Mouse (Mus musculus): ENCODE measurements around the gene Gm11634.
A peak's percentile ranks its signal among the peaks of the same experiment; 100 is the strongest.

Gm11634 gene

DNA sequence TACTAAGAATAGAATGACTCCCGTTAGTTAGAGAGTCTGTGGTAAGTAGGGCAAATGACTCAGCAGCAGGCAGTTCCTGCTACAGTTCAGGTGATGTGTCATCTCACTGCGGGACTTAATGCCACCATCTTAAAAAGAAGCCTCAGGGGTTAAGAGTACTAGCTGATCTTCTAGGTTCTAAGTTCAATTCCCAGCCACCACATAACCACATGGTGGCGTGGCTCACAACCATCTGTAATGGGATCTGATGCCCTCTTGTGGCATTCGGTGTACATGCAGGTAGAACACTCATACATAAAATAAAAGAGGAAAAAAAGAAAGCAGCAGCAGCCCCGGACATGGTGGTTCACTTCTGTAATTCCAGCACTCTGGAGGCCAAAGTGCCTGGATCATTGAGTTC is 36.7 kb downstream of the Gm11634 start:
- no peak for DNase-seq (ENCODE audit: low spot score)

DNA sequence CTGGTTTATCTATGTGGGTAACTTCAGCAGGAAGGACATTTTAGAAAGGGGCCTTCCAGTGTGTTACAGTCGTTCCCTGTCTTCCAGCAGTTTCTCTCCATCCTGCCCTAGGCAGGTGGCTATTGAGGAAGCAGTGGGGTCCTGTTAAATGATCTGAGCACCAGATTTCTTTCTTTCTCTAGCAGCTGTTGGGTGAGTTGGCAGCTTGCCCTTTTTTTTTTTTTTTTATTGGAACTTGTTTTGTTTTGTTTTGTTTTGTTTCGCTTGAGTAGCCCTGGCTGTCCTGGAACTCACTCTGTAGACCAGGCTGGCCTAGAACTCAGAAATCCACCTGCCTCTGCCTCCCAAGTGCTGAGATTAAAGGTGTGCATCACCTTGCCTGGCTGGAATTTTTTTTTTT is 42.1 kb downstream of the Gm11634 start:
- no peak for DNase-seq (ENCODE audit: low spot score)

DNA sequence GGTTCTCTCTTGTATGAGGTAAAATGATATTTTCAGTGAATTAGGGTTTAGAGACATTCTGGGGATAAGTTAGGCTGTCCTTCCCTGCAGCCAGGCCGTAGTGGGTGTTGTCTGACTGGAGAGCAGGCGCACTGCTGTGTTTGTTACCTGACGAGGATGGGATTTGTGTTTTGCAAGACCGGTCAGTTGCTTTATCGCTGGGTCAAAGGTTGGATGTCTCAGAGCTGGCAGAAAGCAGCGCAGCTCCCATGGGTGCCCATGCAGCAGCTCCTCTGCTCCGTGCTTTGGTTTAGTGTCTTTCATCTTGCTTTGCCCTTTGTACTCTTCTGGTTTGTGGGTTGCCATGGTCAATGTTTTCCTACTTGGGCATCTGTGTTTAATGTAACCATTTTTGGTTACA is 42.5 kb downstream of the Gm11634 start:
- DNase-seq (ENCODE audit: low spot score) = no peak

DNA sequence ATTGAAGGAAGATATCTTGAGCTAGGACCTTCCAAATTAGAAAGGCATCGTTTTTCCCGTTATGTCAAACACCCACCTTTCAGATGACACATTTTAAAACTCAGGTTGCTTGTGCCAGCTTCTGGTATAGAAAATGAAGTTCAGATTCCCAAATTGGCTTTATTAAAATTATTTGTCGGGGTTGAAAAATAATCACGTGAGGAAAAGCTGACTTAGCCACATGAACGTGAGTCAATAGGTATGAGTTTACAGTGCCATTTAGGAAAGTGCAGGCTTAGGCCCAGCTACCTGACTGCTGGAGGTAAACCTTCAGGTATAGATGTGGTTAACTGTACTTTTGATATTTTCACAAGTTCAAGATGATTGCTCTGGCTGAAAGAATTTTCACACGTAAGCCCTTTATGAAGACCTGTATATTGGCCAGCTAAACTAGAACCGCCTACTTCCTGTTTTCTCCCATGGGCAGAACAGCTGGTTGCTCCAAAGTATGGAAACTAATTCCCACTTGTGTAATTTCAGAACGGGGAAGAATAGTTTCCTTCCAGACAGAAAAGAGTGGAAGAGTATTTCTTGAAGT is 45.6 kb downstream of the Gm11634 start:
- DNase-seq (ENCODE audit: low spot score) = no peak

DNA sequence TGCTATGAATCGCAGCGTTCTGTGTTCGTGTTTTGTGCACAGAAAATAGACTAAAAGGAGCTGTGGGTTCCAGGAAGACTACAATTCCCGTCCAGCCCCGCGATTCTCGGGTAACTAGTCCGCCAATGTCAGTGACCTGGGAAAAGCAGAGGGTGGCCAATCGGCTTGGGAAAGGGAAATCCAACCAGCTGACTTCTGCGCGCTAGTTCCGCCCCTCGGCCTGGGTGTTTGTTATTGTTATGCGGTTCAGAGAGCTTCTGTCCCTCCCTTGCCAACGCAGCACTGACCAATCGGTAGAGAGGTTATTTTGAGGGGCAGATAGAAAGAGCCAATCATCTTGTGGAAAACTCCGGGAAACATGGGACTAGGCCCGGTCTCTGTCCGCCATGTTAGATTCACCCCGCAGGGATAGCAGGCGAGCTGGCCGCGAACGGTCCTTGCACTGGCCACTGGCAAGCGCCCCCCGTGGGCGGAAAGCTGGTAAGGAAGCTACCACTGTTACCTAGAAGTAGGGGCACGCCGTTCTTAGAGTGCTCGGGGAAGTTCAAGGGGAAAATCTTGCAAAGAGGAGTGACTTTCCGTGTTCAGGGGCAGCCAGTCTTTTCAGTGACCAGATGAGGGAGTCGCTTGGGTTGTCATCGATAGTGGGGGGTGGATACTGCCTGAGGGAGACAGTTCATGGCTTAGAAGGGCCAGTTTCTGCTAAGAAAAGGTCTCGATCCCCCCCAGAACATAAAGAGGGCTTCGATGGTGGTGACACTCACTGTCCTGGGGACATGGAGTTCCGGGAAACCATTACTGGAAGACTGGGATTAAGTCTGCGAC is 46.4 kb downstream of the Gm11634 start:
- peak; percentile 99 for DNase-seq (ENCODE audit: low spot score)

DNA sequence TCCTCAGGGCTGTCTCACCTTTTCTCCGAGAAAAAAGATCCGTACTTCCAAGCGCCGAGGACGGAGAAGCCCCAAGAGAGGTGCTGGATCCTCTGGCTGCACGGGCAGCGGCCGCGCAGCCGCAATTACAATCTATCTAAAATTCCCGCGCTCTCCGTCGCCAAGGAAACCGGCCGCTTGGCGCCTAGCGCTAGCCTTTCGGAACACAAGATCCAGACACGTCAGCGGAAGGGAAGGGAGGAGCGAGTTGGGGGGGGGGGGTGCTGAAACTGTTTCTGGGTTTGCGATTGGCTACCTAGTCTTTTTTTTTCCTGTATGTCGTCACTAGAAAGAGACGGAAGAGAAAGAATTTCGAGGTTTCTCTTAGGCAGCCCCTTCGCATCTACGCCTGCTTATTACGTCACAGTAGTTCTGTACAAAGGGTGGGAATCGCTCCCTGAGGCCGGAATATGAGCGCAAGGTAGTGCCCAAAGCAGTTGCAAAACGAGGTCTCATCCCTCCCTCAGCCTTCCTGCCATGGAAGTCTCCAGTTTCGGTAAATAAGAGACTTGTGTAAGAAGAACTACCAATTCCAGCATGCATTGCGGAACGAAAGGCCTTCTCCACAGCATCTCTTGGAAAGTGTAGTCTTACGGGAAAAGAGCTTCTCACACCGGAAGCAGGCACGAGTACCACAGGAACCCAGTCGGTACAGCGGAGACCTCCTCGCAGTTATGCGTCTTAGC is 47.1 kb downstream of the Gm11634 start, which contains the start of the genes Brca1 and Nbr1:
Gene Brca1, minus strand, starts transcription at position 205 of the 725 bp plus-strand sequence.
Gene Nbr1, plus strand, starts transcription at position 399 of the 725 bp plus-strand sequence.
- DNase-seq (ENCODE audit: low spot score) = peak; percentile 98

DNA sequence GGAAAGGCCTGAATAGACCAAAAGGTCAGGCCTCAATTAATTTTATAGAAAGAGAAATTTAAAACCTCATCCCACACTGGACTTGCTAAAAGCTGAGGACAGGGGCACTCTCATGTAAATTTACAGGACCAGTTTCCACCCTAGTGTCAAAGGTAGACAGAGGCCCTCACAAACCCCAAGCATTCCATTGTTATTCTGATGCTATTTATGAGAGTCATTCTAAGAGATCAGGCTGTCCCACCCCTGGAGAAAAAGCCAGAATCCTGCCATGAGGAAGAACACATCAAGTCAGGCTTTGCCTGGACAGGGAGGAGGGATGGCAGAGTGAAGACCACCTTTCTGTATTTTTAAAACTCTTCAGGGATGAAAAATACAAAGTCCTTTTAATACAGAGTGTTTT is 50.5 kb downstream of the Gm11634 start:
- no peak for DNase-seq (ENCODE audit: low spot score)

DNA sequence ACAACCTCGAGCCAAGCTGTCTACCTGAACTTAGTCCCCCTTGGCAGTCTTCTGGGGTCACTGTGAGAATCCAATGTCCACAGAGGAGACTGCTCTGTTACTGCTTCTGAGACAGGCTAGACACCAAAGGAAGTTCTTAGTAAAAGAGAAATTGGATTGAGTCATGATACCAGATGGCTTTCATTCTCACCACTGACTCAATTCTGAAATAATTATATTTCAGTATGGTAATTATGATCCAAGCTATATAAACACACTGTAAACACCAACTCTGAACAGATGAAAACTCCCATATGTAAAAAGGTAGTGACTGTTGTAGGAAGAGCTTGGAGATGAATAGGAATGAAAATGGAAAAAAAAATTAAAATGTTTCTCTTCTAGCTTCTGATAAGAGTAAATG is 54.9 kb downstream of the Gm11634 start:
- no peak for DNase-seq (ENCODE audit: low spot score)

Measured in layer of hippocampus, adult 9-10 months (tissue).